Mouse (Mus musculus): Measurements from ENCODE around the gene Tgfbr2.

Tgfbr2 gene

DNA sequence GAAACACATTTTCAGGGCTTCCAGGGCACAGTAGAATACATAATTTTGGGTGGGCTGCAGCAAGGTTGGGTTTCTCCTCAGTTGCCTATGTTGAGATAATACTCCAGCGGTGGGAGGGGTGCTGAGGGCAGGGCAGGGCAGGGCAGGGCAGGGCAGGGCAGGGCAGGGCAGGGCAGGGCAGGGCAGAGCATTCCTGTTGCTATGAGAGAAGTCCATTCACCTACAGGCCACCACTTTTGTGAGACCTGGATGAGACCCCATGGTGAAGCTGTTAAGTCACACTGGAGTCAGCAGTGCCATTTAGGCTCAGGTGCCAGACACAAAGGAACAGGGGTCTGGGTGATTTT lies 18.3 kb upstream of the Tgfbr2 start:
- DNase-seq = no peak

DNA sequence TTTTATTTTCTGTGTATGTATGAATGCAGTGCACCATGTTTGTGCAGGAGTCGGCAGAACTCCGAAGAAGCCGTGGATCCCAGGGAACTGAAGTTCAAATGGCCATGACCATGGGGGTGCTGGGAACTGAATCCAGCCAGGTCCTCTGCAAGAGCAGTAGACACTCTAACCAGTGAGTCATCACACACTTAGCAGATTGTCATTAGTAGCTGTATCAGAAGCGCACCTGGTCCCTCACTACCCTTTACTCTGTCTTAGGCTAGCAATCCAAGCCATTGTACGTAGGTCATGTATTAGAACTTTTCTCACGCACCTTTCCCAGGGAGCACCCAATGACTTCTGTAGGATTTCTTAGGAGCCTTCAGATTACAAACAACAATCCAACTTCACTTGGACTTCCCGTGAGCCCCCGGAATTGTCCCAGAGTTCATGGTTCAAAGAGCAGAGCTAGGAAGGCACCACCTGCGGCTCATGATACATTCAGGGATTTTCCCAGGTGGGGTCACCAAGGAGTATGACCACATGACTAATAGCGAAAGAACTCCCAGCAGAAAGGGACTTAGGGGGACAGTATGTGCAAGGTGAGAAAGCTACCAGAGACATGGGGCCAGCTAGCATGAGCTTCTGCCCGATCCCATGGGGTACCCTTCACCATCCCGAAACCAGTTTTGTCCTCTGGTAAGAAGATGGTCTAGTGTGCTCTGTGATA lies 17.8 kb upstream of the Tgfbr2 start:
- no peak for DNase-seq

DNA sequence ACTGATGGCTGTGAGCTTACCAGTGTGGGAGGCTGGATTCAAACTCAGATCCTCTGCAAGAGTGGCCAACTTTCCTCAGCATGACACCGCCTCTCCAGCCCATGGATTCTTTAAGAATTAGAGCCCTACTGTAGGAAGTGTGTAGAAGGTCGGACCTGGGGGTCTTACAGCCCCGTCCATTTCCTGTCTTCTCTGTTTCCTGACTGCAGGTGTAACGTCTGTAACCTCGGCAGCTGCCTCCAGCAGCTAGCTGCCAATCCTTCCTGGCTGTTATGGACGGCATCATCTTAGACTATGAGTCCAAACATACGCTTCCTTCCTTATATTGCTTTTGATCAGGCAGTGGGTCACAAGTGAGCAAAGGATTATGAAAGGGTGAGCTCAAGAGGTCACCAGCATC lies 17.1 kb upstream of the Tgfbr2 start:
- no peak for DNase-seq

DNA sequence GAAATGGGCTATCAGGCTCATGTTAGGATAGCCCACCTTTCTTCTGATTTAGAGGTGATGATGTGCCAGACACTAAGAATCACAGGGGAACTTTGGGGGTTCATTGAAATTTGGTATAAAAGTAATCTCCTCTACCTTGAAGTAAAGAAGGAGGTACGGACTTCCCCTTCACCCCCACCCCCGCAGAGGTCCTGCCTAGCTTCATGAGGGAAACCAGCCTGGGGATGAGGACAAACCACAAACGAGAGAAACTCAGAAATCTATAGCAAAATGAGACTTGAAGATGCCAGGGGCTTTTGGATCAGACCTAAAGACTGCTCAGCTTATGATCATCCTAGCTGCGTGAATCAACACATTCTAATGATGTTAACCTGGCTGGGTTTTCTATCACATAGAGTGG lies 14.7 kb upstream of the Tgfbr2 start:
- no peak for DNase-seq

DNA sequence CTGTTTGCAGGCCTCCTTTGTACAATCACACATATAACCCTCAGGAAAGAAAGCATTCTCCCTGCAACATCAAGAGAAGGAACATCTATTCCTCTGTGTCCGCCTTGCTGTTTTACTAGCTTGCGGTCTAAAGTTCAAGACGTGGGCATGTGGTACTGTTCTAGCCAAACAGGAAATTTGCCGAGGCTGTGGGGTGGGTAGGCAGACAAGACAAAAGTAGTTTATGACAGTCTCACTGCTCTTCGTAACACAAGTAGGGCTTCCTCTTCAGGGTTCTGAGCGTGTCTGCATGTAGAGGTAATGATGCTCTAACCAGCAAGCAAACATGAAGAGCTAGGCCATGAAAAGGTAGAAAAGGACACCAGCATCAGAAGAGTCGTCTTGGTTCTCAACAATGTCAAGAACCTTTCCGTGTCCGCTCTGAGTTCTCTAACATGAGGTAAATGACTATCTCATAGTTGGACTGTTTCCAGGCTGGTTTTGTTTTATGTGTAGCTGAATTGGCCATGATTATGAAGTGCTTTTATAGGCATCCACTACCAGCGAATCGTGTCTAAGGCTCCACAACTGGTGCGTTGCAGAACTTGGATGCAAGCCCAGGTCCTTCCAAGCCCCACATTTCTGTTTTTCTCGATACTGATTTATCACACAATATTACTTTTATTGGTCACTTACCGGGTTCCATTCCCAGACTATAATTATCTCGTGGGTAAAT lies 13.9 kb upstream of the Tgfbr2 start:
- DNase-seq = no peak

DNA sequence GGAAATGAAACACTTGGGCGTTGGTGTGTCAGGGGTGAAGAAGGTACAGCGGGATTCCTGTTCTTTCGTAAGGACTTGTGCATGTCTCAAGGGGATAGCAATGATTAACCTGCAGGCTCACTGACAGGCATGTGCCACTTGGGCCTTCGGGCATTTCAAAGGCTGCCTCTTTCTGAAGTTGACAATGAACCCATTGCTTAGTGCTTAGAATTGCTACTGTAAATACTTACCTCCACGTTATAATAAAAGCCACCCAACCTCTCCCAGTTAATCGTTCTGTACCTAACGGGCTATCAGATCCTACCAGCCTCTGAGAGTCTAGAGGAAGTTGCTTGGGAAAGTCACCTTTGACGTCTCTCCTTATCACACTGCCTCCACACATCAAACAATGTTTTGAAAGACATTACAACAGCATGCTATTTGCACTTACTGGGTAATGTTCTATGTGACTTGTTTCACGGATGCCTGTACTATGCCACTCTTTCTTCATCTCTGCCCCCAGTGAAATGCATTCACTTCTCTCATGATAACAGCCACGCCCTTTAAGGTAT lies 12.1 kb upstream of the Tgfbr2 start:
- DNase-seq = no peak

DNA sequence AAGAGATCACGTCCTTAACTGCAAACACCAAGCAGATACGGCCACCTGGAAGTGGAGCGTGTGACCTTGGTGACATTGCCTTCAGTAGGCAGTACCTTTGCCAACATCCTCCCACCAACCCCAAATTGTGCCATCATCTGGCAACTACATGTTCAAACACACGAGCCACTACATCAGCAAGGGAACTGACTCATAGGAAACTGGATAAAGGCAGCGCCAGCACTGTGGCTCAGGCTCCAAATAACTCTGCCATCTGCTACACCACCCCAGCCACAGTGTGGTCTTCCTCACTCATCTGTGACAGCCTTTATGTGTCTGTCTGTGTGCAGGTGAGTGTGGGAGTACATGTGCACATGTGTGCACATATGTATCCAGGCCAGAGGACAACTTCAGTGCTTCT lies 9.7 kb upstream of the Tgfbr2 start:
- DNase-seq = no peak

DNA sequence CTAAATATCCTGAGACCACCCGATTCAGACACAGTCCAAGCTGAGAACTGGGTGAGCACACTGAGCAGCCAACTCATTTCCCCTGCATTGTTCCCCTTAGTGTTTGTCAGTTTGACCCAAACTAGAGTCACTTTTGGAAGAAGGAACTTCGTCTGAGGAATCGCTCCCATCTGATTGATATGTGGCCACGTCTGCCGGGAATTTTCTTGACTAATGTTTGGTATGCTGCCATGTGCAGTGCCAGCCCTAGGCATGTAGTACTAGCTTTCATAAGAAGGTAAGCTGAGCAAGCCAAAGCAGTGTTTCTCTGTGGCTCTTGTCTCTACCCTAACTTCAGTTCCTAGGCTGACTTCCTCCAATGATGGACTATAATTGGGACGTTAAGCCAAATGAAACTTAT lies 7.9 kb upstream of the Tgfbr2 start:
- DNase-seq = no peak

DNA sequence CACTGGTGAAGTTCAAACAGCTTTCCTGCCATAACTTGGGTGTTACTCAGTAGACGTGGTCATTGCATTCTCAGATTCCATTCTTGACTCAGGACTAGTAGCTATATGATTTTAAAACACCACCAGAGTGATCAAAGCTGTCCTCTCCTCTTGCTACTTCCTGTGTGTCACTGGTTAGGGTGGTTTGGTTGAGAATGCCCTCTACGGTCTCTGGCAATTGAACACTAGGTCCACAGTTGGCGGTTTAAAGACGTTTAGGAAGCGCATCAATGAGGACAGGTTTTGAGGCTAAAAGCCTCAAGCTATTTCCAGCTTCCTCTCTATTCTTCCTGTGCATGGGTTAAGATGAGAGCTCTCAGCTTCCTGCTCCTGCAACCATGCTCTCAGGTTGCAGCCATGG lies 6.4 kb upstream of the Tgfbr2 start:
- no peak for DNase-seq

DNA sequence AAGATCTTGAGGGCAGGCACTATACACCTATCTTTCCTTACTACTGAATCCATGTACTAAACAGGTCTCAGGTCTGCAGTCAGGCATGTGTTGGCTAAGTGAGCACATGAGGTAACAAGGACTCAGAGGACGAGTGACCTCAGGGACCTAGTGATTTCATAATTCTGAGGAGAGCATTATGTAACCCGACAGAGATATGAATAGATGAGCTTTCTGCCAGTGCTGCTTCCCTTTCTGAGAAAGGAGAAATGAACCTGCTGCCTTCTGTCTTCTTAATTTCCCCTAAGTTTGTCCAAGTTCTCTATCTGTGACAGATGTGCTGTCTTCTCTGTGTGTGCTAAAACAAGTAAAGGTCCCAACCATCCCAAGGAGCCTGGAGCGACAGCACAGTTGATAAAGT lies 3.0 kb upstream of the Tgfbr2 start:
- no peak for DNase-seq

DNA sequence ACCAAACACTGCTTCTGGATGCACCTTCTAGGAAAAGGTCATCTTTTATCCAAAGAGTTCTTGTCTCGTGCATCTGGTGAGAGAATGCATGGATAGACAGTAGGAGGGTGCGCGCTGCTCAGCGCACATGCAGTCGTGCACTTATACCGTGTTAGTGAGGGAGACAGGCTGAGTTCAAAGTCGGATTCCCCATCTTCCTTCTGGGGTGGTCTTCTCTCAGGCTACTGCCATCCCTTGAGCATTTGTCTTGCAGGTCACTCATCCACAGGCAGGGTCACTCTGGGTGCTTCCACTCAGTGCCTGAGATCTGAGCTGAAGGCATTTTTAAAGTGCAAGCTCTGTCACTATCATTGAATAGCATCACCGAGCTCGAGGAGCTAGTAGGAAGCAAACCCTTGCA lies 1.9 kb upstream of the Tgfbr2 start:
- DNase-seq = no peak

DNA sequence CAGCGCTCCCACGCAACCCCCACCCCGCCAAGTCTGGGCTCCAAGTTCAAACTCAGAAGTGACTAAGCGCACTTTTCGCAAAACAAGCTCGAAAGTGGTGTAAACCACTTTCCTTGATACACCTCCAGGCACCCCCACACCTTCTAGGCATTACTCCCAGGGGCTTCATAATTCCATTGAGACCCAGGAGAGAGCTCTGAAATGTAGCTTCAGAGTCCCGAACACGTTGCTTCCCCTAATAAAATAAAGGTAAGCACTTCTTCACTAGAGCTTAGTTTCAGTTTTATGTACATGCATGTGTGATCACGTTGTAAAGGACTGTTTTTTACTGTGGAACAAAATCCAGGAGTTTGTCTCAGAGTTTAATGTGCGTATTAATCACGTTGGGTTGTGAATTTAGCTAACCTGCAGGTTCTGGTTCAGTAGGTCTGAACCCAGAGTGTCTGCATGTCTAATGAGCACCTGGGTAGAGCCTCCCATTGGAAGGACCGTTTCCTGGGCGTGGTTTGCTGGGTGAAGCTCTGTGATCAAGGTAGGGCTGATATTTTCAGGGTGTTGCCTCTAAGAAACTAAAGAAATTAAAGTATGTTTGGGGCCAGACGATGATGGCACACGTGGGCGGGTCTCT lies 442 bp upstream of the Tgfbr2 start:
- DNase-seq = peak; percentile 60 to 69

DNA sequence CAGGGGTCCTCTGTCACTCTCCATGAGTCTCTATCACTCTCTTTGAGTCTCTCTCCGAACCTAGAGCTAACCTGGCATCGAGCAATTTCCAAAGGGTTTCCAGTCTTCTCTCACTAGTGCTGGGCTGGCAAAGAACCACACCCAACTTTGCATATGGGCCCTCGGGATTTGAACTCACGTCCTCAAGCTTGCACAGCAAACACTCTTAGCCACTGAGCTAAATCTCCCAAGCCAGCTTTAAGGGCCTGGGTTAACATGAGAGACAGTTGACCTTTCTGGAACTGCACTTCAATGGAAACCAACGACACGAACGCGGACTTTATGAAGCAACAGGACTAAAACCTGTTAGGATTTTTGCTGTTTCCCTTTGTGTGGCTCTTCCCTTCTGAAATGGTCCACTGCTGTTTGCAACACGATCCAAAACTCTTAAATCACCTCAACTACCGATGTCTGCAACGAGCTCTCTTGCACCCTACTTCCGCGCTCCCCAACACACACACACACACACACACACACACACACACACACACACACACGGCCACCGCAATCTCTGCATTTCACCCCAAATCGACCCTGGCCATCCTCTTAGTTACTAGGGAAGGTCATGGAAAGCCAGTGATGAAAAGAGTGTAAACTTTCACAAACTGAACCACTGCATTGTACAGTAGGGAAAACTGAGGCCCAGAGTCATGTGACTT lies 1.5 kb downstream of the Tgfbr2 start:
- peak; percentile 33 to 44 for DNase-seq

DNA sequence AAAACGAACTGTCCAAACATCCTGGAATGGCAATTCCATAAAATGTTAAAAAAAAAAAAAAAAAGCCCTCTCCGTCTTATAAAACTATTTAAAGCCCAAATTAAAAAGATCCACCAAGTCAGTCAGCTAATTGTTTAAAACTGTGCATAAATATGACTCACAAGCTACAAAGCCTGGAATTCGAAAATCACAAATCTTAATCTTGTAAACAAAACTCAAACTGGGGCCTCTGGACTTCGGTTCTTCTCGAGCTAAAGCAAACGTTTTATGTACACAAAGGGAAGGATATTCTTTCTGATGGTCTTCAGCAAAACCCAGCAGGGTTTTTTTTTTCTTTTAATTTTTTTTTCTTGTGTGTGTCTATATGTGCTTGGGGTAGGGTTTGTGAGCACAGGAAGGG lies 2.1 kb downstream of the Tgfbr2 start:
- no peak for DNase-seq

DNA sequence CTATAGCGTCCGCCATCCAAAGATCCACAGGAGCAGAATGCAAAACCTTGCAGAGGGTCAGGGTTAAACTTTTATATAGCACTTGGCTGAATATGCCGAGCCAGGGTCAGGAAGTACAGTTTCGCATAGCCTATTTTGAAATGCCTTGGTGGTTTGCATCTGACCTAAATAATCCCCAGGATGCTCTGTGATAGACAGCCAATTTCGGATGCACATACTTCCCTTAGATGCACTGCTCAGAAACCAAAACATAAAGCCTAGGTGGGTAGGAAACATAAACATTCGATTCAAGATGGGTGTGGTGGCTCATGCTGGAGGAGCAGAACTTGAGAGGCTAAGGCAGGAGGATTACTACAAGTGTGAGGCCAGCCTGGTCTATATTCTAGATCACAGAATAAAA lies 6.1 kb downstream of the Tgfbr2 start:
- no peak for DNase-seq

DNA sequence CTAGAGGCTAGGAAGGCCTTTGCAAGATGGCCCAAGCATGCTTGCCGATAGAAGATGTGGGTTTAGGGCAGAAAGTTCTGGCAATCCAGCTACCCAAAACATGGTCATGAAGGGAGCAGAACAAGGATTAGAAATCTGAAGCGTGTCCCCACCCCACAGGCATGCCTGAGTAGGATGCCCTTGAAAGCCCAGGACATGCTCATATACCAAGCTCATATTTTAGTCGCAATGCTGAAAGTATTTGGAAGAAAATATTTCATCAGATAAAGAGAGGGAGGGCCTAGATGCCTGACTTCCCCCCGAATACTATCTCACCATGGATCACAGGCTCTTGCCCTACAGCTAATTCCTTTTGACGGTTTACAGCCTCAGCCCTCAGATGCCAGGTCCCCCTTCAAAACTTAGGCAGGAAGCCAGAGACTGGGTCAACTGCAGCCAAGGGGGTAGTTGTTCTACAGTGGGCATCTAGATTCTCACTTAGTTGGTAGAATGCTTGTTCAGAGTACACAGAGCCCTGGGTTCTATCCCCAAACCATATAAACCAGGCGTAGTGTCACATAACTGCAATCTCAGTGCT lies 7.8 kb downstream of the Tgfbr2 start:
- DNase-seq = no peak

DNA sequence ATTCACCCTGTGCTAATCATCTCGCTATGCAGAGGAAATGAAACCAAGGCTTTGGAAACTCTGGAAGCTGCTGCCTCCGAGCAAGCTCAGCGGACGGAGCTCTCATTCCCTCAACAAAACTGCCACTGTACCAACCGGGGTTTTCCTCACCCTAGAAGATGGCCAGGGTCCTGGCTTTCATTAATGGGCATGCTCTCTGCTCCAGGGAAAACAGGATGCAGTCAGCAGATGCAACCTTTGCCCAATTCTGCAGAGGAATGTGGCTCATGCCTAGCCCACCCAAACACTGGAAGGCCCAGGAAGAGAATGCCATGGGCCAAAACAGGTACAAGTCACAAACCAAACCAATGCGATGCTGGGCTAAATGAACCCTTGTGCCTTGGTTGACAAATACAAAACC lies 8.8 kb downstream of the Tgfbr2 start:
- DNase-seq = no peak

DNA sequence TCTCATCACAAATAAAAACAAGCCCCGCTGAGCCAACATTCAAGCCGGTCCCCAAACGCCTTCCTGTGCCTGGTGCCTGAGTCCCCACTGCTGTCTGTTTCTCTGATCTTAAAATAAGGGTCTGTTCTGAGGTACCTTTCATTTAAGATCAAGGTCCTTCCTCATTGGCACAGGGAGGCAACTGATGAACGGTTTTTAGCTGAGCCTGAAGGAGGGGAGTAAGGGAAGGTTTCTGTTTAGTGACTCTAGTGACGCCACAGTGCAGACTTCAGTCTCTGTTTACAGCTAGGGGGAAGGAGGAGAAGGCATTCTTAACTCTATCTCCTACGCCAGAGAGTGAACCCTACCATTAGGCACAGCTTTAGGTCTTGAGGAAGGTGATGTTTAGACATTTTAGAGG lies 11.3 kb downstream of the Tgfbr2 start:
- no peak for DNase-seq

DNA sequence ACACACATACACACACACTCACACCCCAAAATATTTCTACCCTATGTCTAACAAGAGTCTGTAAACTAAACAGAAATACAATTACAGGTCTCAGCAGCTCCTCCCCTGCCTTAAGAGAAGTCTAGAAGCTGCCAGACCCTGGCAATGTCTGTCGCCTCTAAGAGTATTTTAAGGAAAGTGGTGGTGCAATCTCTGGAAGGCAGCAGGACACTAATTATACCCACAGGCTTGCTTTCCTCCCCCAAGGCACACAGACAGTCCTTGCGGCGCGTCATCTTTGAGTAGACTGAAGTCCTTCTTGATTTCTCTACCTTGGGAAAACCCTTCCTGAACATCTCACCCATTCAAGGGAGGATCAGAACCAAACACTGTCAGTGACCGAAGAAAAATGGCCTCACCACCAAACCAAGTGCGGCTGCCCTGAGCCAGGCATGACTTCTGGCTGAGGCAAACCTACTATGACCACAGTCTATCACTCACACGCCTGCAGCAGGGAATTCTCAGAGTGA lies 12.2 kb downstream of the Tgfbr2 start:
- no peak for DNase-seq

DNA sequence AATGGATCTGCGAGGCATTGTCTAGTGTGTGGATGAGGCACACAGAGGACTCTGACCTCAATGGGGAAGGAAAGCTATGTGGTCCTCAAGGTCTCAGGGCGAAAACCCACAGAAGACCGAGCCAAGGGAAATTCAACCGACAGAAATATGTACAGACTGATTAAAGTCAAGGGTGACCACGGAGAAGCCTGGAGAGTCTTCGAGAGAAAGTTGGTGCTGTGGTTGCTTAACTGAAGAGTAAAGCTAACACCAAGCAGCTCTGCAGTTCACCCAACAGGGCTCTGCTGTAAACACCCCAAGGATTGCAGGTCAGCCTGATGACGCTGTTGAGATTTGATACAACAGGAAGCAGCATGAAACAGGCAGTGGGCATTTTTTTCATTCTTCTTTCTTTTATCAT lies 14.3 kb downstream of the Tgfbr2 start:
- DNase-seq = no peak

DNA sequence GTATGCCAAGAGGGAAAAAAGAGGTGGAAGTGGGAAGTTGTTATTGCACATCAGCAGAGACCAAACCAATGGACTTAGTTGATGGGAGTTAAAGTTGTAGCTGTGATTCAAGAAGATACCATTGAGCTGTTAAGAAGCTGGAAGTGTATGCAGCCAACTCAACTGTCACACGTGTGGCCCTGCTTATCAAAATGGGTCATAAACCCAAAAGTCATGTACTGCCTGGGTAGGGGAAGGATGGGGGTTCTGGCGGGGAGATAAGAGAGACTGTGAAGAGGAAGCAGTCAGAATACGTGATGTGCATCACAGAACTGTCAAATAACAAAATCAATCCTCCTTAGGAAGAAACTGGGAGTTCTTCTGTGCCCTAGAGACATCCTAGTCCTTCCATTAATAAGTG lies 15.1 kb downstream of the Tgfbr2 start:
- no peak for DNase-seq

DNA sequence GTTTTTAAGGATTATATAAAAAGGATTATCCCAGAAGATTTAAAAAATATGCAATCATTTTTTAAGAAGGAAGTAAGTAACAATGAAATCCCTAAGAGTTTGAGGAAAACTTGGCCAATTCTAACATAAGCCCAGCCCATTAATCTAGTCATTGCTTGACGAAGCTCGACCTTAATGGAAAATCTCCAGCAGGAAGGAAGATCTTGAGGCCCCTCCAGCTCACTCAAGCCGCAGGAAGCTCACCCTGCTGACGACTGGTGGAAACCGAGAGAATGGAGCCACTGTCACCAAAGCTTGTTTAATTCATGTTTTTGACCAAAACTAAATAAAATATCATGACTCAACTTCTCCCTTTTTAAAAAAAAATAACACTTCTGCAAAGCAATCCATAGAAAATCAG lies 18.7 kb downstream of the Tgfbr2 start:
- DNase-seq = no peak

DNA sequence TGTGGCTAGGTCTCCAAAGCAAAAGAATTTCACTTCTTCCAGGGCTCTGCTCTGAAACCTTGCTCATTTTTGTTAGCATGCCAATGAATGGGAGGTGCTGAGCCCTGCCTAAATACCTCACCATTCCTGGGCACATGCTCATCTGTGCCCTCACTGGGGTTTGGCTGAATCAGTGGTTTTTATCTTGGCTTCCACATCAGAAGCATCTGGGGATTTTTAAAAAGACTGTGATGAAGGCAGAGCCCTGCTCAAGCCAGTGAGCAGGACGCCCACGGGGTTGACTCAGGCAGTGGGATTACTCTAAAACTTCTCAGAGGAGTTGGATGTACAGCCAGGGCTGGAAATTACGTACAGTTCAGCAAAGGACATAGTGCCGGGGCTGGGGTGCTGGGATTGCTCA lies 22.3 kb downstream of the Tgfbr2 start:
- DNase-seq = no peak
